Mouse (Mus musculus): ENCODE measurements around the gene Tmc8. TPM values are rescaled to one million over a fixed set of nuclear protein-coding genes. Genes with fewer than 3 reads are reported as not detected.

Tmc8 gene
- total RNA-seq, 1 experiment from 2014 or later: 21.6 TPM

GRCm38 (mm10) chr11:117834086-117834485 is 52.2 kb downstream of the Tmc8 start:
- no peak for ATAC-seq (ENCODE audit: extremely low read depth, insufficient number of reproducible peaks, low FRiP score, poor library complexity, severe bottlenecking)

- ATAC-seq (ENCODE audit: extremely low read depth, insufficient number of reproducible peaks, low FRiP score, poor library complexity, severe bottlenecking): no peak
Observed at GRCm38 (mm10) chr11:117836306-117836705, 54.4 kb downstream of the Tmc8 start.

DNA sequence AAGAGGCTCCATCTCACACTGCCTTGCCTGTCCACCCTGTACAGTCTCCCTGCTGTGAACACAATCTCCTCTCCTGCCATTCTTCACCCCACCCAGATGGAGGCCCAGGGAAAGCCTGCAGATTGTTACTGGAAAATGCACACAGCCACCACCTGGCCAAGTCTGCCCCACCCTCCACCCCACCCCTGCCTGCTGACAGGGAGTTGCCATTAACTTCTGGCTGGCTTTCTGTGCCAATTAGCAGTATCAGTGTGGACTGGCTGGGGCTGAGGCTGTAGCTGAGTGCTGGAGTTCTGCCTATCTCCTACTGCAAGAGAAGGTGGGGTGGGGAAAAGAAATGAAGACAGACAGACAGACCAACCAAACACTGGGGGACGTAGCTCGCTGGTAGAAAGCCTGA is 56.7 kb downstream of the Tmc8 start:
- no peak for ATAC-seq (ENCODE audit: extremely low read depth, insufficient number of reproducible peaks, low FRiP score, poor library complexity, severe bottlenecking)

DNA sequence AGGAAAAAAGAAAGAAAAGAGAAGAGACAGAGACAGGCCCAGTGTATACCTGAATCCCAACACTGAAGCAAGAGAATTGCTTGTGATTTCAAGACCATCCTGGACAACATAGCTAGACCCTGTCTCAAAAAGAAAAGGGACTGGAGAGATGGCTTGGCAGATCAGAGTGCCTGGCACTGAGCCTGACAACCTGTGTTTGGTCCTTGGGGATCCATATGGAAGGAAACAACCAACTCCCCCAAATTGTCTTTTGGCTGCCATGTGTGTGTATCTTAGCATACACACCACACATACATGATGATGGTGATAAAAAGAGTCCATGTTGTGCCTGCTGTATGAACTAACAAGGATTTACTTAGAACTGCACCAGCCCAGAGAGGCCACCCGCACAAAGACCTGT is 57.1 kb downstream of the Tmc8 start:
- no peak for ATAC-seq (ENCODE audit: extremely low read depth, insufficient number of reproducible peaks, low FRiP score, poor library complexity, severe bottlenecking)

DNA sequence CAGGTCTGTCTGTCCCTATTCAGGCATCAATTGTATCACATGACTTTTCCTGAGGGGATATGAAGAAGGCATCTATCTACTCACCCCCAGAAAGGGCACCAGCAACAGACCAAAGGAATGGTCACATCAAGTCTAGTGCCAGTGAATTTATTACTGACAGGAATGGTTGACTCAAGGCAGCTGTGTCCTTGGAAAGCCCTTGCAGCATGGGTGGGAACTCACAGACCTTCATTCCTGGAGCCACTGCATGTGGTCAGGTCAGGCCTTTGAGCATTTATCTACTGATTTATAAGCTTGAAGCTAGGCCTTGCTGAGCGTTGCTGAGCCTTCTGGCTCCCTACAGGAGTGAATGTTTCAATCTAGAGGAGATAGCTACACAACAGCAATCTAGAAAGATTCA is 59.0 kb downstream of the Tmc8 start:
- no peak for ATAC-seq (ENCODE audit: extremely low read depth, insufficient number of reproducible peaks, low FRiP score, poor library complexity, severe bottlenecking)

Other genes starting within 250 kb of the Tmc8 start
- gene Tnrc6c, start 127.8 kb upstream of the Tmc8 start, total RNA-seq (2017): 60.0 and 60.8 TPM in 2 replicates
- 73.8 and 95.0 TPM in 2 replicates for gene Tmc6, start 122 bp downstream of the Tmc8 start, total RNA-seq (2017)
- 0.58 and 0.86 TPM in 2 replicates for gene 6030468B19Rik, start 15.6 kb downstream of the Tmc8 start, total RNA-seq (2017)
- 3.9 and 8.8 TPM in 2 replicates for gene Gm20708, start 27.6 kb downstream of the Tmc8 start, total RNA-seq (2017)
- 80.2 and 108 TPM in 2 replicates for gene Syngr2, start 27.6 kb downstream of the Tmc8 start, total RNA-seq (2017)
- 10.4 and 11.9 TPM in 2 replicates for gene Afmid, start 43.8 kb downstream of the Tmc8 start, total RNA-seq (2017)
- gene Tk1, start 44.0 kb downstream of the Tmc8 start, total RNA-seq (2017): 9.0 and 12.4 TPM in 2 replicates
- gene Birc5, start 67.2 kb downstream of the Tmc8 start, total RNA-seq (2017): 0.47 and 0.49 TPM in 2 replicates
- gene Tmem235, start 78.7 kb downstream of the Tmc8 start, total RNA-seq (2017): not detected in 2 replicates
- 3.6 and 6.8 TPM in 2 replicates for gene Tha1, start 91.4 kb downstream of the Tmc8 start, total RNA-seq (2017)
- gene Socs3, start 188.0 kb downstream of the Tmc8 start, total RNA-seq (2017): 252 and 268 TPM in 2 replicates
- 51.2 and 58.3 TPM in 2 replicates for gene Pgs1, start 204.2 kb downstream of the Tmc8 start, total RNA-seq (2017)

All from neutrophil, adult 5-6 weeks (primary cell).